Comparison of ENCODE assay signal across 7 mouse cellular contexts in the genomic region with DNA sequence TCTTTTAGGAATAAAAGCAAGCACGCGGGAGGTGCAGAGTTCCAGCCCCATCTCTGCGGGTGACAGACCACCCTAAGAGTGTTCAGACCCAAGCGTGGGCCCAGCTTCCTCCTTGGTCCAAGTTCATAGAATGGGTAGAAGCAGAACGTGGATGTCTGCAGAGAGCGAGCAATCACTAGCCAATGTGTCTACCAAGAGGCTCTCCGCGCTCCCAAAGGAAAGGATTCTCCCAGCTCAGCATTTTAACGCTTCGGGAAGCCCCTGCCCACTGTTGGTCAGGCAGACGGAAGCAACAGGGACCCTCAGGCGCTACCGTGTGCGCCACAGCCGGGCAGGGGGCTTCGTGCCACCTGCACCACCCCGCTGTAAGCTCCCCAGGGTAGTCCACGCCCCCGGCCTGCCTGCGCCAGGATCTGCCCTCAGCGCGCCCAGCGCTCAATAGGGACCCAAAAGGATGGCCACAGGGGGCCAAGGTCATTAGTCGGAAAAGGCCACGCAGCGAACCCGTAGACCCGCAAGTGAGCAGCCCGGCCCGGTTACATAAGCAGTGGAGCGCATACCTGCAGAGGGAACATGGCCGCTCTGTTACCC. TPM values are rescaled to one million over a fixed set of nuclear protein-coding genes. Genes with fewer than 3 reads are reported as not detected.
DNase-seq lines count a peak whose midpoint lies in the region; ATAC-seq lines count a peak whose summit lies in the region.

No protein-coding gene starts in this region.

- peaks cover 12% of the 10 kb centered on the region for H3K4me1 ChIP-seq in lung, embryonic 16.5 days (replicated peaks; ENCODE audit: control insufficient read depth, insufficient read depth, low read length)
- H3K4me1 ChIP-seq in brown adipose tissue, adult 24 weeks (ENCODE audit: control insufficient read depth, insufficient read depth, insufficient read length, low read length), result peaks cover 19% of the 10 kb centered on the region
- H3K4me1 ChIP-seq in hindbrain, embryonic 13.5 days (replicated peaks), result peaks cover 21% of the 10 kb centered on the region
- H3K4me1 ChIP-seq in midbrain, embryonic 15.5 days, result peaks cover 24% of the 10 kb centered on the region

- H3K27ac ChIP-seq in lung, embryonic 16.5 days (ENCODE audit: low read length), result no peak overlapping the region
- peak overlapping the region; percentile 62 for H3K27ac ChIP-seq in brown adipose tissue, adult 24 weeks (replicated peaks; ENCODE audit: low read depth, low read length)
- peak overlapping the region; percentile 72 for H3K27ac ChIP-seq in hindbrain, embryonic 13.5 days
- H3K27ac ChIP-seq in midbrain, embryonic 15.5 days, result peak overlapping the region; percentile 70

- H3K4me3 ChIP-seq in lung, embryonic 16.5 days (ENCODE audit: low read length), result peak overlapping the region; percentile 79
- H3K4me3 ChIP-seq in brown adipose tissue, adult 24 weeks (ENCODE audit: insufficient read depth, low read depth, low read length), result peak overlapping the region; percentile 84
- H3K4me3 ChIP-seq in hindbrain, embryonic 13.5 days, result peak overlapping the region; percentile 73
- peak overlapping the region; percentile 90 for H3K4me3 ChIP-seq in midbrain, embryonic 15.5 days

- no peaks in the 10 kb centered on the region for H3K36me3 ChIP-seq in lung, embryonic 16.5 days (ENCODE audit: control insufficient read depth, insufficient read depth, low read length)
- no peaks in the 10 kb centered on the region for H3K36me3 ChIP-seq in hindbrain, embryonic 13.5 days
- H3K36me3 ChIP-seq in midbrain, embryonic 15.5 days (replicated peaks), result no peaks in the 10 kb centered on the region

- no peak; the same call in 1 of the 2 replicates for ATAC-seq in lung, embryonic 16.5 days (ENCODE audit: low read depth)
- ATAC-seq in hindbrain, embryonic 13.5 days (ENCODE audit: low FRiP score), result peak; percentile 66
- peak; percentile 61 for ATAC-seq in midbrain, embryonic 15.5 days (replicated peaks)

- H3K4me2 ChIP-seq in lung, embryonic 16.5 days (ENCODE audit: low read depth, low read length), result peak overlapping the region; percentile 100
- H3K4me2 ChIP-seq in hindbrain, embryonic 13.5 days, result peak overlapping the region; percentile 99
- H3K4me2 ChIP-seq in midbrain, embryonic 15.5 days, result peak overlapping the region; percentile 98

- 3% methylated on average over 32 of the region's 32 CpGs for WGBS in lung, embryonic 16.5 days
- 2% methylated on average over 32 of the region's 32 CpGs for WGBS in hindbrain, embryonic 13.5 days
- 1% methylated on average over 32 of the region's 32 CpGs for WGBS in midbrain, embryonic 15.5 days

- H3K27me3 ChIP-seq in lung, embryonic 16.5 days (ENCODE audit: control insufficient read depth, insufficient read depth, low read depth, low read length), result no peaks in the 10 kb centered on the region
- peaks cover 10% of the 10 kb centered on the region; the same call in 1 of the 2 replicates for H3K27me3 ChIP-seq in hindbrain, embryonic 13.5 days
- H3K27me3 ChIP-seq in midbrain, embryonic 15.5 days (replicated peaks), result no peaks in the 10 kb centered on the region

- H3K9ac ChIP-seq in lung, embryonic 16.5 days (ENCODE audit: low read length), result peak overlapping the region; percentile 75
- peak overlapping the region; percentile 83 for H3K9ac ChIP-seq in hindbrain, embryonic 13.5 days
- peak overlapping the region; percentile 79 for H3K9ac ChIP-seq in midbrain, embryonic 15.5 days

- no peaks in the 10 kb centered on the region for H3K9me3 ChIP-seq in lung, embryonic 16.5 days (ENCODE audit: control insufficient read depth, low read length)
- H3K9me3 ChIP-seq in hindbrain, embryonic 13.5 days, result no peaks in the 10 kb centered on the region
- no peaks in the 10 kb centered on the region for H3K9me3 ChIP-seq in midbrain, embryonic 15.5 days

- DNase-seq in lung, adult 18-20 months, result no peak
- no peak for DNase-seq in adrenal gland, postnatal 25 days
- DNase-seq in urinary bladder, postnatal 4 days (ENCODE audit: low spot score in 2 of 2), result no peak

RNA-seq across cellular contexts. Expression of a gene that starts 0.5 kb away (rescaled TPM):
- 7.3 and 8.0 TPM in 2 replicates for polyA plus RNA-seq in lung, embryonic 16.5 days (2015; fragmentation: Nextera tagmentation; extraction: Ambion mirVana)
- polyA plus RNA-seq in brown adipose tissue, adult 24 weeks (2012; ENCODE audit: insufficient read depth, insufficient read length, missing spikeins), result 21.2 and 28.2 TPM in 2 replicates
- 19.2 and 20.1 TPM in 2 replicates for polyA plus RNA-seq in hindbrain, embryonic 13.5 days (2015; fragmentation: Nextera tagmentation; extraction: Ambion mirVana)
- 48.9 and 52.3 TPM in 2 replicates for polyA plus RNA-seq in midbrain, embryonic 15.5 days (2015; fragmentation: Nextera tagmentation; extraction: Ambion mirVana)
- 23.2 and 24.1 TPM in 2 replicates for total RNA-seq in adrenal gland, postnatal 25 days (2021)

RNA-seq across cellular contexts. Expression of a gene that starts 38.8 kb away (rescaled TPM):
- polyA plus RNA-seq in lung, embryonic 16.5 days (2015; fragmentation: Nextera tagmentation; extraction: Ambion mirVana), result 240 and 270 TPM in 2 replicates
- 192 and 249 TPM in 2 replicates for polyA plus RNA-seq in brown adipose tissue, adult 24 weeks (2012; ENCODE audit: insufficient read depth, insufficient read length, missing spikeins)
- polyA plus RNA-seq in hindbrain, embryonic 13.5 days (2015; fragmentation: Nextera tagmentation; extraction: Ambion mirVana), result 93.9 and 105 TPM in 2 replicates
- polyA plus RNA-seq in midbrain, embryonic 15.5 days (2015; fragmentation: Nextera tagmentation; extraction: Ambion mirVana), result 83.9 and 92.7 TPM in 2 replicates
- total RNA-seq in adrenal gland, postnatal 25 days (2021), result 257 and 265 TPM in 2 replicates

RNA-seq across cellular contexts. Expression of a gene that starts 51.5 kb away (rescaled TPM):
- 263 and 274 TPM in 2 replicates for polyA plus RNA-seq in lung, embryonic 16.5 days (2015; fragmentation: Nextera tagmentation; extraction: Ambion mirVana)
- 52.5 and 65.4 TPM in 2 replicates for polyA plus RNA-seq in brown adipose tissue, adult 24 weeks (2012; ENCODE audit: insufficient read depth, insufficient read length, missing spikeins)
- polyA plus RNA-seq in hindbrain, embryonic 13.5 days (2015; fragmentation: Nextera tagmentation; extraction: Ambion mirVana), result 385 and 394 TPM in 2 replicates
- polyA plus RNA-seq in midbrain, embryonic 15.5 days (2015; fragmentation: Nextera tagmentation; extraction: Ambion mirVana), result 419 and 432 TPM in 2 replicates
- total RNA-seq in adrenal gland, postnatal 25 days (2021), result 228 and 255 TPM in 2 replicates

RNA-seq across cellular contexts. Expression of a gene that starts 52.9 kb away (rescaled TPM):
- polyA plus RNA-seq in lung, embryonic 16.5 days (2015; fragmentation: Nextera tagmentation; extraction: Ambion mirVana), result not detected in 2 replicates
- not detected in 2 replicates for polyA plus RNA-seq in brown adipose tissue, adult 24 weeks (2012; ENCODE audit: insufficient read depth, insufficient read length, missing spikeins)
- polyA plus RNA-seq in hindbrain, embryonic 13.5 days (2015; fragmentation: Nextera tagmentation; extraction: Ambion mirVana), result not detected in 2 replicates
- not detected in 2 replicates for polyA plus RNA-seq in midbrain, embryonic 15.5 days (2015; fragmentation: Nextera tagmentation; extraction: Ambion mirVana)
- not detected in 2 replicates for total RNA-seq in adrenal gland, postnatal 25 days (2021)
